Mouse (Mus musculus): ENCODE results near the gene Il25.
"Not testable (repeated sequence)": the region's sequence is repeated elsewhere in the genome, so short reads cannot be mapped to it uniquely, and the experiment has no call there.

Il25 gene

GRCm38 (mm10) chr14:54953664-54954206, 21.2 kb downstream of the Il25 start:
- no peak for DNase-seq (ENCODE audit: low read depth, low spot score)

GRCm38 (mm10) chr14:54954474-54954873, 22.0 kb downstream of the Il25 start:
- DNase-seq (ENCODE audit: low read depth, low spot score) = no peak

- DNase-seq (ENCODE audit: low read depth, low spot score) = no peak
Observed at GRCm38 (mm10) chr14:54955481-54955880, 23.0 kb downstream of the Il25 start.

- DNase-seq (ENCODE audit: low read depth, low spot score) = peak; percentile 90
Observed at GRCm38 (mm10) chr14:54956533-54956932, 24.0 kb downstream of the Il25 start.

GRCm38 (mm10) chr14:54958503-54958902, 26.0 kb downstream of the Il25 start:
- no peak for DNase-seq (ENCODE audit: low read depth, low spot score)

- DNase-seq (ENCODE audit: low read depth, low spot score) = no peak
Observed at GRCm38 (mm10) chr14:54959197-54959596, 26.7 kb downstream of the Il25 start.

GRCm38 (mm10) chr14:54959853-54960613, 27.5 kb downstream of the Il25 start:
- DNase-seq (ENCODE audit: low read depth, low spot score) = not testable (repeated sequence)

- no peak for DNase-seq (ENCODE audit: low read depth, low spot score)
Observed at GRCm38 (mm10) chr14:54960769-54961168, 28.3 kb downstream of the Il25 start.

- DNase-seq (ENCODE audit: low read depth, low spot score) = no peak
Observed at GRCm38 (mm10) chr14:54961487-54961886, 29.0 kb downstream of the Il25 start.

GRCm38 (mm10) chr14:54962714-54963113, 30.2 kb downstream of the Il25 start:
- no peak for DNase-seq (ENCODE audit: low read depth, low spot score)

GRCm38 (mm10) chr14:54963727-54964126, 31.2 kb downstream of the Il25 start:
- no peak for DNase-seq (ENCODE audit: low read depth, low spot score)

GRCm38 (mm10) chr14:54965044-54965443, 32.5 kb downstream of the Il25 start:
- DNase-seq (ENCODE audit: low read depth, low spot score) = no peak

GRCm38 (mm10) chr14:54965631-54966030, 33.1 kb downstream of the Il25 start:
- no peak for DNase-seq (ENCODE audit: low read depth, low spot score)

- no peak for DNase-seq (ENCODE audit: low read depth, low spot score)
Observed at GRCm38 (mm10) chr14:54966320-54966977, 34.0 kb downstream of the Il25 start, which contains the start of gene Myh6. Gene Myh6 (minus strand): TSS chr14:54966927.

GRCm38 (mm10) chr14:54967874-54968273, 35.4 kb downstream of the Il25 start:
- DNase-seq (ENCODE audit: low read depth, low spot score) = no peak

- DNase-seq (ENCODE audit: low read depth, low spot score) = no peak
Observed at GRCm38 (mm10) chr14:54968344-54968743, 35.8 kb downstream of the Il25 start.

- DNase-seq (ENCODE audit: low read depth, low spot score) = not testable (repeated sequence)
Observed at GRCm38 (mm10) chr14:54972786-54973185, 40.3 kb downstream of the Il25 start.

- DNase-seq (ENCODE audit: low read depth, low spot score) = peak; percentile 70
Observed at GRCm38 (mm10) chr14:54974068-54974791, 41.7 kb downstream of the Il25 start.

- DNase-seq (ENCODE audit: low read depth, low spot score) = no peak
Observed at GRCm38 (mm10) chr14:54976633-54977032, 44.1 kb downstream of the Il25 start, which contains the start of gene Gm17428. Gene Gm17428 (plus strand): TSS chr14:54976933.

- DNase-seq (ENCODE audit: low read depth, low spot score) = no peak
Observed at GRCm38 (mm10) chr14:54978664-54979063, 46.2 kb downstream of the Il25 start.

- DNase-seq (ENCODE audit: low read depth, low spot score) = no peak
Observed at GRCm38 (mm10) chr14:54981934-54982333, 49.4 kb downstream of the Il25 start.

Measured in R1 (cell line).